Mouse (Mus musculus) splenic B cell, adult 2 months (primary cell): ENCODE data around the gene Uba52.
A peak's percentile ranks its signal among the peaks of the same experiment; 100 is the strongest.

Experiments
- DNase-seq: peaks from one replicate; pipeline ENCODE4 v3.0.0-alpha.2; 2011; ENCODE audit warnings: low read depth, low spot score
- H3K27me3 ChIP-seq: 2 replicates; pipeline ENCODE4 v1.6.1; 2012; ENCODE audit warnings: mild to moderate bottlenecking, low read length, moderate library complexity, mixed read lengths; ENCODE audit not compliant: control insufficient read depth, poor library complexity, insufficient read depth, severe bottlenecking
- H3K36me3 ChIP-seq: 2 replicates; pipeline ENCODE4 v1.6.1; 2012; ENCODE audit warnings: mild to moderate bottlenecking, low read length, moderate library complexity, mixed read lengths; ENCODE audit not compliant: control insufficient read depth, poor library complexity, insufficient read depth, severe bottlenecking

The Uba52 gene

DNA sequence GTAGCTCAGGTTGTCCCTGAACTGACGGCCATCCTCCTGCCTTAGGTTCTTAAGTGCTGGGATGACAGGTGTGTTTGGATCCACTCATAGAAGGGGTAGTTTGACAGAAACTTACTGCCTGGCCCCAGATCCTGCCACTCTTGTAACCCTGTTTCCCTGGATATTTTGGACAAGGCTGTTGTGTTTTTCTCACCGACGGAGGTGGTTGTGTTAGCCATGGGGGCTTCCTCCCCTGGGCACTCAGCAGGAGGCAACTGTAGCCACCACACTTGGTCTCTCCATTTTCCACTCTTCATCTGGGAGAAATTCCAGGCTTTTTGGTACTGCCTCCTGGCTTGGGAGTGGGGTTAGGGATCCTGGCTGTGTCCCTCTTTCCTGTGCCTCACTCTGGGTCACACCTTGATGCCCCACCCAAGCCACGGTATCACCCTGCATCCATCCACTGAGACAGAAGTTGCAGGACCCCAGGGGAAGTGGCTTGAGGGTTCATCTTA lies 29.5 kb upstream of the Uba52 start:
- DNase-seq = no peak
- no peaks in the 10 kb centered on the region for H3K27me3 ChIP-seq
- no peaks in the 10 kb centered on the region; the same call in 1 of the 2 replicates for H3K36me3 ChIP-seq

DNA sequence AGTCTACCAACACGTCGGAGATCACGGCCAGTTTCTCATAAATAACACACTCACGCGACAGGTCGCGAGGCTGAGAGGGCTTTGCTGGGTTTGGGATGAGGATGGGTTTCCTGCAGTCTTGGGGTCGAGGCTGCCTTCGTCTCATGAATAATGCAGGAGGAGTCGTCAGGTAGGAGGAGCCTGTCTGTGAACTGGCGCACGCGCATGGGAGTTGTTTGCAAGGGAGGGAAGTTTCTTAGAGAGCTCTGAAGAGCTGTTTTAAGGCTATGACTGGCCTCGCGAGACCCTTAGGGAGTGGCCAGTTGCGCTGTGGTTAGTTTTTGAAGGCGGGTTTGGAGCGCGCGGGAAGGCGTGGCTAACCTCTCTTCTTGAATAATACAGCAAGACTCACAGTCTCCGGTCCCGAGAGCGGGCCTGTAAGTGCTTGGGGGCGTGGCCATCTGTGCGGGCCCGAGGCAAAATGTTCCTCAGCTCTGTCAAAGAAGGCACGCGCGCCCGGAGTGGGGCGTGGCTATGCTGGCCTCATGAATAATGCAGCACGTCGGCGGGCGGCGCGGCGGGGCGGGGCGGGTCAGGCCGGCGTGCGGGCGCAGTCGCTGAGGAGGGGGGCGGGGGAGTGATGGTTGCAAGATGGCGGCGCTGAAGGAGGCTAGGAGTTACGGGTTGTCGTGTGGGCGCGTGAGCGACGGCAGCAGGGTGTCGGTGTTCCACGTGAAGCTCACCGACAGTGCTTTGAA lies 28.6 kb upstream of the Uba52 start, which contains the start of gene Ell:
Gene Ell, plus strand, starts transcription at position 381 of the 737 bp plus-strand sequence.
- Histone ChIP-seq H3K36me3 (peaks cover 2% of the 10 kb centered on the region), H3K27me3 (no peaks in the 10 kb centered on the region)
- DNase-seq = peak; percentile 99

DNA sequence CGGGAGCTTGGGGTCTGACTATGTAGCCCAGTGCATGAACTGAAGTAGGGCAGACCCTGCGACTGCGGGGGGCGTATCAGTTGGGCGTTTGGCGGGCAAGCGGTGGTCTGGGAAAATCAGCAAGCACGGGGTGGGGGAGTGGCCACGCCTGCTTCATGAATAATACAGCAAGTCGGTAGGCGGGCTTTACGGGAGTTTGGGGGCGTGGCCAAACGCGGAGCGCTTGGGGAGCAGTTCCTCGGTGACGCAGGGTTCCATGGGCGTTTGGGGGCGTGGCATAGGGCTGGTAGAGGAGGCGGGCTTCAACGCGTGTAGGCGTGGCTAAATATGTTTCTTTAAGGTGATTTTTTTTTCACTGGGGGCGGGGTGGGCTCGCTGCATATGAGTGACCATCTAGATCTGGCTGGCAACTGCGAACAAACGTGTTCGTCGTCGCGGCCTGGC lies 28.1 kb upstream of the Uba52 start:
- peak; percentile 99 for DNase-seq
- no peaks in the 10 kb centered on the region for H3K27me3 ChIP-seq
- peaks cover 3% of the 10 kb centered on the region for H3K36me3 ChIP-seq

DNA sequence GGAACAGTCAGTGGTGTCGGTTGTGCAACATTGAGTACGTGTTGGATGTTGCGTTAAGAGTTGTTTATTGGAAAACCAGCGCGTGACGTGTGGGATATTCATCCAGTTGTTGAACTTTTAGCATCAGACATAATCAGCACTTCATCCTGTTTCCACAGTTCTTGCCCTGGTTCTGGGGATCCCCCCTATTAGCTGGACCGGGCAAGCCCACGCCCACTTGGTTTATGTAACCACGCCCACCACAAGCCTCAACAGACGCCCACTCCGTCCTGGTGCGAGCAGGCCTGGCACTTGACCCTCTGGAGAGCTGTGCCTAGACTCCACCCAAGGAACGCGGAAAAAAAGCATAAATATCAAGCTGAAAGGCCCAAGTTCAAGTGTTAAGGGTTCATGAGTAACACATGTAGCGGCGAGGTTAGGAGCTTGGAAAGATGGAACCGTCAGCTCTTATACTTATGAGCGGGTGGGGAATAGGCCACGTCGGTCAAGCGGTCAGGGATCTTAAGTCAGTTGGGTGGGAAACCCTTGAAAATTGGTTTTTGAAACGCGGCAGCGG lies 27.5 kb upstream of the Uba52 start:
- Histone ChIP-seq H3K27me3 (no peaks in the 10 kb centered on the region), H3K36me3 (peaks cover 3% of the 10 kb centered on the region)
- DNase-seq = peak; percentile 66

DNA sequence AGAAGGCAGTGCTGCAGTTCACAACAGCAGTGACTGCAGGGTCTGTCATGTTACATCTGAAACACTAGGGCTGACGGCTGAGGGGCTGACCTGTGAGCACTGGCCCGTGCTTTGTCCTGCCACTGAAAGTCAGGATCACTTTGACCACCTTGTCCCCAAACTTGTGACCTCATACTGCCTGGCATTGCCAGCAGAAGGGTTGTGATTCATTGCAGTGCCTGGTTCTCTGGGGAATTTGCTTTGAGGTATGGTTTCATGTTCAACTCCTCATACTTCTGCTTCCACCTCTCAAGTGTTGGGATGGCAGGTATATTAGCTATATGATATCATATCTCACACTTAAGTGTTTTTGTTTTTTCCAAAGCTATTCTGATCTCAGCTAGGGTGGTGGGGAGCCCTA lies 25.1 kb upstream of the Uba52 start:
- DNase-seq = no peak
- H3K36me3 ChIP-seq = peaks cover 5% of the 10 kb centered on the region

DNA sequence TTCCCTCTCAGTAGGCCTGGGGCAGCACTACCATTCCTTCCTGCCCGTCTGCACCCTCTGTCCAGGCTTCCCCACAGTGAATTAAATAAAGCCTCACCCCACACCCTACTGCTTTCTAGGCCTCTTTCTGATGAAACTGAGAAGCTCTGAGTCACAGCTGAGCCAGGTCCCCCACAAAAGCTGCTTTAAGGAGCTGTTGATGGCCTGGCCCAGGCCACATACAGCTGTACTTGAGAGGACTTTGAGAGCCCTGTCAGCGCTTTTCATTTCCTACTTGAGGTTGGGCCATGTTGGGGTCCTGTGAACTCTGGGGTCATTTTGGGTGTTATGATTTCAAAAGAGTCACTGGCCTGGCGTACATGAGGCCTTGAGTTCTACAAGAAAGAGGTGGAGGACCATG lies 24.6 kb upstream of the Uba52 start:
- H3K36me3 ChIP-seq = peaks cover 5% of the 10 kb centered on the region
- no peak for DNase-seq
- no peaks in the 10 kb centered on the region for H3K27me3 ChIP-seq

More for the DNA sequence above, 25.1 kb upstream of the Uba52 start:
- H3K27me3 ChIP-seq = no peaks in the 10 kb centered on the region

DNA sequence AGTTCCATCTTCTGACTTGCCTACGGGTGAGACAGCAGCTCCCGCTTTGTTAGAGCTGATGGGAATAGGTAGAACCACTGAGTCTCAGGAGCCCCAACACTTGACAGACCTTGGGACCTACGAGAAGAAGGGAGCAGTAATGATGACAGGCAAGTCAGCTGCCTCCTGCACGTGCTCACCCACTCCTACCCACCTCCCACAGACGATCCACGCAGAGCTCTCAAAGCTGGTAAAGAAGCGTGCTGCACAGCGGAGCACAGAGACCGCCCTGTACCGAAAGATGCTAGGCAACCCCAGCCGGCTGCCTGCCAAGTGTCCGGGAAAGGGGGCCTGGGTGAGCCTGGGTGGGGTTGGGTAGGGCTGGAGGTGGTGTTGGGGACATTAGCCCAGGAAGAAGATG lies 23.7 kb upstream of the Uba52 start:
- DNase-seq = no peak
- Histone ChIP-seq H3K27me3 (no peaks in the 10 kb centered on the region), H3K36me3 (peaks cover 5% of the 10 kb centered on the region)

DNA sequence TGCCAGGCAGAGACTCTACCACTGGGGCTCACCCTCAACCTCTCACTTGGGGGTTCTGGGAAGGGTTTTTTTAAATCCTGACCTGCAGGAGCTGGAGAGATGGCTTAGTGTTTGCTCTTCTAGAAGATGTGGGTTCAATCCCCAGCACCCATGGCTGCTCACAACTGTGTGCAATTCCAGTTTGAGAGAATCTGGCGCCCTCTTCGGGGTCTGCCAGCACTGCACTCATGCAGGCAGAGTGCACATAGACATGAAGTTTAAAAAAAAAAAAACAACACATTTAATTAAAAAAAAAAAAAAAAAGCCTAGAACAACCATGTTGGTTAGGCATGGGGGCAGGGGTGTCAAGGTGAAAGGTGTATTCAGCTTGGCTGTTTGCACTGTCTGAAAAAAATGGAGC lies 19.7 kb upstream of the Uba52 start:
- no peak for DNase-seq
- no peaks in the 10 kb centered on the region for H3K27me3 ChIP-seq
- H3K36me3 ChIP-seq = peaks cover 5% of the 10 kb centered on the region

DNA sequence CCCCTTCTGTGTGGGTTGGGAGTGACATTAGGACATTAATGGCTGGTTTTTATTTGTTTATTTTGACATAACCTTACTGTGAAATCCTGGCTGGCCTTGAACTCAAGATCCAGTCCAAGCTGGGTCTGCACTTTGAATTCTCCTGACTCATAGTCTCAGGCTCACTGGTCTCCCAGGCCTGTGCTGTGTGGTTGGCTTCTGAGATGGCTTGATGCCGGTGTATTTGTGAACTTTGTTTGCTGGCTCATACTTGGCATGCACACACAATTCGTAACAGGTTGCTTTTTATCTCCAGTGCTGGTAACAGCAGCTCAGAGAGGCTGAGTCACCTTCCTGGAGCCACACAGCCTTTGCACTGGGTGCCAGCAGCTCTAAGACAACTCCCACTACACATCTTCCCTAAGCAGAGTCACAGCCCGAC lies 19.1 kb upstream of the Uba52 start:
- Histone ChIP-seq H3K36me3 (peaks cover 5% of the 10 kb centered on the region), H3K27me3 (no peaks in the 10 kb centered on the region)
- DNase-seq = no peak

DNA sequence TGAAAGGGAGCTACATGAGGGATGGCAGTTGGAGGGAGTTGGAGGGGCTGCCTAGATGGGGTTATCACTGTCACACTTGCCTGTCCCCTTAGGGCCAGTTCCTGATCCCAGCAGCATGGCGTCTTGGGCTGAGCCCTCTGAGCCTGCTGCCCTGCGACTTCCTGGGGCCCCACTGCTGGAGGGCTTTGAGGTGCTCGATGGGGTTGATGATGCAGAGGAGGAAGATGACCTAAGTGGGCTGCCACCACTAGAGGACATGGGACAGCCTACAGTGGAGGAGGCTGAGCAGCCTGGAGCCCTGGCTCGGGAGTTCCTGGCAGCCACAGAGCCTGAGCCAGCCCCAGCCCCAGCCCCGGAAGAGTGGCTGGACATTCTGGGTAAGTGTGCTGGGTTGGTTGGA lies 18.7 kb upstream of the Uba52 start:
- Histone ChIP-seq H3K36me3 (peaks cover 4% of the 10 kb centered on the region), H3K27me3 (no peaks in the 10 kb centered on the region)
- DNase-seq = no peak

DNA sequence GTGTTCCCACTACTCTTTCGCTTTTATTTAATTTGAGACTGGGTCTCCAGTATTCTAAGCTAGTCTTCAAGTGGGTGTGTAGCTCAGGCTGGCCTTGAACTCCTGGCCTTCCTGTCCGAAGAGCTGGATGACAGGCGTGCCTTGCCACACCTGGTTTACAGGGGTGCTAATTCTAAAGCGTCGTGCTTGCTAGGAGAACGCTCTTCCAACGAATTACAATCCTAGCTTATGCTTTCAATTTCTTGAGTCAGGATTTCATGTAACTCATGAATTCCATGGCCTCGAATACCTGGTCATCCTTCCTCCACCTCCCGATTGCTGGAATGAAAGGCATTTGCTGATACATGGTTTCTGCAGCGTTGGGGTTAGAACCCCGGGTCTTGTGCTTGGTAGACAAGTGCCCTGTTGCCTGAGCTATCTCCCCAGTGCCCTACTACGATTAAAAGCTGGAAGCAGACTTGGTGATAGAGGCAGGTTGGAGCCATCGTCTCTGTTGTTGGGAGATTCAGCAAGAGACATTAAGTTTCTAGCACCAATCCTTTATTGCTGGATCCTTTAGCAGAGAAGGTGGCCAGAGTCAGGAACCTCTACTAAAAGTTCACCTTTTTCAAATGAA lies 17.7 kb upstream of the Uba52 start:
- no peaks in the 10 kb centered on the region for H3K27me3 ChIP-seq
- H3K36me3 ChIP-seq = peaks cover 2% of the 10 kb centered on the region
- DNase-seq = no peak

DNA sequence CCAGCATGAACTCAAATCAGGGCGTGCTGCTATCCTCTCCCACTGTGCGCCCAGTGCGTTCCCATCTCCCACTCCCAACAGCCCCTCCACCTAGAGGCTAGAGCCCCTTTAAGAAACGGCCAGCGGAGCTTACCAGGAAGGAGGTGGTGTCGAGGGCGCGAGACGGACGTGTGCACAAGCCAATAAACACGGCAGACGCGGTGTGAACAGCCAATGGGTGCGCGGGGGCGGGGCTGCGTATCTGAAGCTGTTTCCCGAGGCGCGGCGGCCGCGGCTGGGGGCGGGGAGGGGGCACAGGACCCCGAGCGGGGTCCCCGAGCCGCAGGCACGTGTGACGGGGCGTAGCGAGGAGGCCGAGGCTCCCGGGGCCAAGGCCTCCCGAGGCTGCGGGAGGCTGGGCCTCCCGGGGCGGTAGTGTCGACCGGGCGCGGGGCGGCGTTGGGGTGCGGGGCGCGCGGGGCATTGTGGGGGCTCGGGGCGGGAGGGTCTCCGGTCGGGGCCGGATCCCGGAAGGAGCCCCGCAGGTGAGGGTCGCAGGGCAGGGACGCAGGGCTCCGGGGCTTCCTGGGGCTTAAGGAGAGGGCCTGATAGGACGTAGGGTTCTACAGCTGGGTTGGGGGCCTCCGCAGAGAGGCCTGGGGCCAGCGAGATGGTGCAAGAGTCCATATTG lies 17.0 kb upstream of the Uba52 start, which contains the start of the genes Fkbp8 and Kxd1:
Gene Fkbp8, plus strand, starts transcription at position 213 of the 670 bp plus-strand sequence.
Gene Kxd1, minus strand, starts transcription at position 445 of the 670 bp plus-strand sequence.
- Histone ChIP-seq H3K27me3 (no peaks in the 10 kb centered on the region), H3K36me3 (peaks cover 2% of the 10 kb centered on the region)
- peak; percentile 96 for DNase-seq

DNA sequence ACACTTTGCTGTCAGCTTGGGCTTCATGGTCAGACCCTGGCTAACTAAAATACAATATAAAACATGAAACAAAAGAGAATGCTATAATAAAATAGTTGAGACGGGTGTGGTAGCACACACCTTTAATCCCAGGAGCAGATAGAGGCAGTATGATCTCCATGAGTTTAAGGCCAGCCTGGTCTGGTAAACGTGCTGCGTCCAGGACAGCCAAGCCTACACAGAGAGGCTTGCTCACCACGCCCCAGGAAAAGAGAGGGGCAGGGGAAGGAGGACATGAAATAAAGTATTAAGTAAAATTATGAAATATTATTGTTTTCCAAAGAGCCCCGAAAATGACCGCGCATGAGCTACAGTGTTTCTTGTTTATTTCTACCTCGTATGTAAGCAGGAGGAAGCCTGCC lies 16.5 kb upstream of the Uba52 start:
- DNase-seq = no peak
- Histone ChIP-seq H3K27me3 (no peaks in the 10 kb centered on the region), H3K36me3 (peaks cover 2% of the 10 kb centered on the region)

DNA sequence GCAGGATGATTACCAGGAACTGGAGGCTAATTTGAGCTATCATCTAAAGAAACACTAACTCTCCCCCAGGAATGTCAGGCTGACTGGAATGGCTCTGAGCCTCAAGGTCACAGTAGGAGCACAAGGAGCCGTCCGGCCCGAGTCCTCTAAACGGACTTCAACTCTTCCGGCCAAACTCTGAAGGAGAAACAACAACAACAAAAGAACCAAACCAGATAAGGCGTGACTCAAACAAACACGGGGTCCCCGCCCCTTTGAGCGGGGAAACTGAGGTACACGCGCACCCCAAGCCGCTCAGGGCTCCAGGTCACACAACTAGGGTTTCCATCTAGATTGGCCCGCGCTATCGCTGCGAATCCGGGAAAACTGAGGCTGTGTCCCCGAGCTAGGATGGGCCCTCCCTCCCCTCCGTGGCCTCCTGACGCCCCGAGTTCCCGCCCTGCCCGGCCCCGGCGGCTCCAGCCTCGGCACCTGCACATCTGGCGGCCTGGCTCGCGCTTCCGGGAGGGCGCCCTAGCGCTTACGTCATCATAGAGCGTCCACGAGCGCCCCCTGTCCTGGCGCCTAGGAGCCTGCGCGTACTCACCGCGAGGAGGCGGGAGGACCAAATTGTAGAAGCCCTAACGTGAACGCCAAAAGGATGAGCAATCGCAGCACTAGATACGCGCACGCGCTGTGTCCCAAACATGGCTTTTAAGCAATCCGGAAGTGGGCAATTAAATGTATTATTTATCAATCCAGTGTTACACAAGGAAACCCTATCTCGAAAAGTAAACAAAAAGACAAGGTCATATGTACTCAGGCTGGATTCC lies 12.2 kb upstream of the Uba52 start:
- Histone ChIP-seq H3K27me3 (no peaks in the 10 kb centered on the region), H3K36me3 (peaks cover 3% of the 10 kb centered on the region; the same call in 1 of the 2 replicates)
- peak; percentile 99 for DNase-seq
